In the genomic region with DNA sequence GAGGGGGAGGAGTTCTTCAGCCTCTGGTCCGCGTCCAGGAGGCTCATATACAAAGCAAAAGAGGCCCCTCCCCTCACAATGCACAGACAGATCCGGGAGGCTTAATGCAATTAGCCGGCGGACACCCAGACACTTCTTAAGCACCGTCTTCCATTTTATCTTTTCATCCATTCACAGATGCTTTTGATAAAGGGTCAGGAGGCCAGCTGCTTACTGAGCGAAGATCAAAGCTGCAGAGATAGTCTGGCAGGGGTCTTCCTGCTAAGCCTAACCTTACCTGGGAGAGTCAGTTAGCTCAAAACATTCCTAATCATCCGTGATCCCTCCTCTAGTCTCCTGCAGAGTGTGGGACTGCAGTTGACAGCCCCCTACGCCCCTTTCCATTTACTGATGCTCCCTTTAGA, we compare ENCODE assay signal across 22 mouse cellular contexts.
DNase-seq lines count a peak whose midpoint lies in the region; ATAC-seq and TF ChIP-seq lines count a peak whose summit lies in the region.
"Had no signal": no experiment of that assay in that cellular context is flagged by ENCODE, and none has a peak within 500 bp of the region (broad histone marks: within the 10 kb centered on the region; RNA-seq: fewer than 3 reads in every experiment).

No protein-coding gene starts in this region.

- no peak overlapping the region for H3K4me2 ChIP-seq in forebrain, embryonic 11.5 days (ENCODE audit: low read depth, low read length, severe bottlenecking)
- H3K4me2 ChIP-seq in forebrain, embryonic 16.5 days (ENCODE audit: low read length), result no peak overlapping the region
- H3K4me2 ChIP-seq in midbrain, postnatal 0 days (ENCODE audit: low read depth, low read length, poor library complexity, severe bottlenecking), result no peak overlapping the region
- no peak overlapping the region for H3K4me2 ChIP-seq in midbrain, embryonic 13.5 days (replicated peaks)
- H3K4me2 ChIP-seq: embryonic facial prominence, embryonic 12.5 days; heart, embryonic 11.5 days; hindbrain, embryonic 13.5 days had no signal

- no peaks in the 10 kb centered on the region for H3K9me3 ChIP-seq in forebrain, embryonic 11.5 days (ENCODE audit: control insufficient read depth, low read length)
- no peaks in the 10 kb centered on the region for H3K9me3 ChIP-seq in forebrain, embryonic 16.5 days (ENCODE audit: control insufficient read depth, low read length)
- H3K9me3 ChIP-seq in midbrain, embryonic 10.5 days (replicated peaks), result no peaks in the 10 kb centered on the region
- no peaks in the 10 kb centered on the region for H3K9me3 ChIP-seq in midbrain, postnatal 0 days (ENCODE audit: low read length)
- H3K9me3 ChIP-seq in midbrain, embryonic 13.5 days, result no peaks in the 10 kb centered on the region
- H3K9me3 ChIP-seq: embryonic facial prominence, embryonic 12.5 days; hindbrain, embryonic 13.5 days had no signal

- H3K9ac ChIP-seq in forebrain, embryonic 11.5 days (ENCODE audit: low read length), result no peak overlapping the region
- H3K9ac ChIP-seq in forebrain, embryonic 16.5 days (replicated peaks; ENCODE audit: low read depth, low read length), result no peak overlapping the region
- no peak overlapping the region for H3K9ac ChIP-seq in midbrain, postnatal 0 days (replicated peaks; ENCODE audit: low read length, poor library complexity, severe bottlenecking)
- H3K9ac ChIP-seq in midbrain, embryonic 13.5 days (replicated peaks), result no peak overlapping the region
- H3K9ac ChIP-seq: embryonic facial prominence, embryonic 12.5 days; hindbrain, embryonic 13.5 days had no signal

- no peaks in the 10 kb centered on the region for H3K36me3 ChIP-seq in forebrain, embryonic 11.5 days (ENCODE audit: control insufficient read depth, insufficient read depth, low read length)
- H3K36me3 ChIP-seq in forebrain, embryonic 16.5 days (ENCODE audit: control insufficient read depth, insufficient read depth), result no peaks in the 10 kb centered on the region
- H3K36me3 ChIP-seq in midbrain, embryonic 10.5 days, result no peaks in the 10 kb centered on the region
- H3K36me3 ChIP-seq in midbrain, postnatal 0 days (ENCODE audit: insufficient read depth, low read length), result no peaks in the 10 kb centered on the region
- H3K36me3 ChIP-seq in midbrain, embryonic 13.5 days, result no peaks in the 10 kb centered on the region
- H3K36me3 ChIP-seq: embryonic facial prominence, embryonic 12.5 days; hindbrain, embryonic 13.5 days had no signal

- no peaks in the 10 kb centered on the region for H3K27me3 ChIP-seq in forebrain, embryonic 11.5 days (ENCODE audit: control insufficient read depth, insufficient read depth, low read length)
- H3K27me3 ChIP-seq in forebrain, embryonic 16.5 days (replicated peaks; ENCODE audit: control insufficient read depth, insufficient read depth, low read length), result no peaks in the 10 kb centered on the region
- H3K27me3 ChIP-seq in midbrain, embryonic 10.5 days (ENCODE audit: low read depth, poor library complexity, severe bottlenecking), result 0 out of 2 replicates have a peak, but pooled peaks cover 6% of the 10 kb centered on the region
- H3K27me3 ChIP-seq in midbrain, postnatal 0 days (ENCODE audit: insufficient read depth, low read length), result no peaks in the 10 kb centered on the region
- H3K27me3 ChIP-seq in midbrain, embryonic 13.5 days, result no peaks in the 10 kb centered on the region
- H3K27me3 ChIP-seq: embryonic facial prominence, embryonic 12.5 days; hindbrain, embryonic 13.5 days had no signal

- ATAC-seq in forebrain, embryonic 11.5 days (replicated peaks; ENCODE audit: low FRiP score), result peak; percentile 51
- ATAC-seq in forebrain, embryonic 16.5 days, result no peak
- no peak for ATAC-seq in midbrain, postnatal 0 days (ENCODE audit: low FRiP score)
- peak; percentile 68 for ATAC-seq in midbrain, embryonic 13.5 days
- ATAC-seq: CD4-positive, CD25-positive, alpha-beta regulatory T cell, adult 4 months; Patski had no signal

- no peak overlapping the region for H3K4me3 ChIP-seq in forebrain, embryonic 11.5 days (ENCODE audit: low read depth, low read length)
- H3K4me3 ChIP-seq in forebrain, embryonic 16.5 days (replicated peaks; ENCODE audit: low read length), result no peak overlapping the region
- peak overlapping the region; percentile 20; the same call in 1 of the 2 replicates for H3K4me3 ChIP-seq in midbrain, embryonic 10.5 days
- H3K4me3 ChIP-seq in midbrain, postnatal 0 days (ENCODE audit: low read depth, low read length), result no peak overlapping the region
- no peak overlapping the region for H3K4me3 ChIP-seq in midbrain, embryonic 13.5 days (replicated peaks)
- H3K4me3 ChIP-seq: embryonic facial prominence, embryonic 12.5 days; hindbrain, embryonic 13.5 days had no signal

- 3% methylated on average over 9 of the region's 9 CpGs for WGBS in forebrain, embryonic 11.5 days
- WGBS in forebrain, embryonic 16.5 days, result 11% methylated on average over 9 of the region's 9 CpGs
- 0% methylated on average over 9 of the region's 9 CpGs for WGBS in midbrain, embryonic 10.5 days
- WGBS in midbrain, postnatal 0 days, result 16% methylated on average over 9 of the region's 9 CpGs
- WGBS in midbrain, embryonic 13.5 days, result 4% methylated on average over 9 of the region's 9 CpGs

- no peak for DNase-seq in forebrain, embryonic 11.5 days (ENCODE audit: low spot score)
- peak; percentile 30 for DNase-seq in midbrain, embryonic 10.5 days (ENCODE audit: low spot score)
- no peak for DNase-seq in midbrain, postnatal 0 days (ENCODE audit: low spot score)
- DNase-seq in left cerebral cortex, postnatal 25 days (ENCODE audit: low spot score in 2 of 2), result no peak
- no peak for DNase-seq in adrenal gland, postnatal 10 days
- DNase-seq: adrenal gland, postnatal 25 days; cerebellum, adult 11-12 months; cerebellum, postnatal 14 days; heart, postnatal 14 days; kidney, adult 9 months; kidney, postnatal 25 days; lung, adult 18-20 months; lung, postnatal 36 days; right cerebral cortex, adult 18-20 months; thymus, postnatal 14 days had no signal

- no peaks in the 10 kb centered on the region; the same call in 1 of the 2 replicates for H3K4me1 ChIP-seq in forebrain, embryonic 11.5 days (replicated peaks; ENCODE audit: control insufficient read depth, insufficient read depth, low read length)
- H3K4me1 ChIP-seq in forebrain, embryonic 16.5 days (replicated peaks; ENCODE audit: control insufficient read depth, insufficient read depth, low read length), result peaks cover 16% of the 10 kb centered on the region
- H3K4me1 ChIP-seq in midbrain, embryonic 10.5 days, result peaks cover 44% of the 10 kb centered on the region
- no peaks in the 10 kb centered on the region for H3K4me1 ChIP-seq in midbrain, postnatal 0 days (ENCODE audit: insufficient read depth, low read length)
- H3K4me1 ChIP-seq in midbrain, embryonic 13.5 days (replicated peaks), result peaks cover 48% of the 10 kb centered on the region
- H3K4me1 ChIP-seq: embryonic facial prominence, embryonic 12.5 days had no signal

- no peak for TF ChIP-seq CTCF in midbrain, postnatal 0 days (IDR thresholded peaks at IDR 0.05)

- H3K27ac ChIP-seq in forebrain, embryonic 11.5 days (ENCODE audit: low read depth, low read length), result no peak overlapping the region
- no peak overlapping the region for H3K27ac ChIP-seq in forebrain, embryonic 16.5 days (ENCODE audit: low read length)
- peak overlapping the region; percentile 63; the same call in 1 of the 2 replicates for H3K27ac ChIP-seq in midbrain, embryonic 10.5 days (replicated peaks)
- no peak overlapping the region for H3K27ac ChIP-seq in midbrain, postnatal 0 days (ENCODE audit: low read depth, low read length)
- H3K27ac ChIP-seq in midbrain, embryonic 13.5 days, result peak overlapping the region; percentile 37
- H3K27ac ChIP-seq: embryonic facial prominence, embryonic 12.5 days; hindbrain, embryonic 13.5 days had no signal

- intact Hi-C loops in left cerebral cortex, postnatal 25 days (cut with DNase I), result loop anchor here (10.0 kb wide), 1 partner anchor 763 kb away; no protein-coding TSS in a partner anchor

Comparison
In these comparisons a context has a peak if more than half of its experiments do, and no peak if none do; other contexts are left out.
1. ATAC-seq: peak in forebrain, embryonic 11.5 days (single experiment) and midbrain, embryonic 13.5 days (single experiment); none in forebrain, embryonic 16.5 days (single experiment) and midbrain, postnatal 0 days (single experiment).
2. H3K27ac ChIP-seq: peak in midbrain, embryonic 10.5 days (single experiment) and midbrain, embryonic 13.5 days (single experiment); none in forebrain, embryonic 11.5 days (single experiment), forebrain, embryonic 16.5 days (single experiment) and midbrain, postnatal 0 days (single experiment).